Mouse (Mus musculus) cerebellum, postnatal 14 days (tissue): Measurements from ENCODE around the gene Il17re.

Experiments used
- DNase-seq, 2 experiments: peaks; one replicate each; pipeline ENCODE4 v3.0.0; 2021; ENCODE audit warnings: mixed read lengths in 2 of 2

The Il17re gene

GRCm38 (mm10) chr6:113492101-113492864 lies 34.0 kb downstream of the Il17re start:
- no peak for DNase-seq

- DNase-seq = peak; percentile 78 to 86
These were observed 36.0 kb downstream of the Il17re start for GRCm38 (mm10) chr6:113494258-113494788.

- DNase-seq = peak in 1 of 2 experiments; percentile 52
These were observed 36.9 kb downstream of the Il17re start for GRCm38 (mm10) chr6:113495071-113495675.

GRCm38 (mm10) chr6:113499346-113499745 lies 41.1 kb downstream of the Il17re start:
- no peak for DNase-seq

GRCm38 (mm10) chr6:113501388-113502084 lies 43.3 kb downstream of the Il17re start, which contains the start of gene Prrt3:
TSS of gene Prrt3 (minus strand) at chr6:113501931.
- DNase-seq = peak; percentile 85 to 86

GRCm38 (mm10) chr6:113502801-113503200 lies 44.5 kb downstream of the Il17re start:
- DNase-seq = no peak

GRCm38 (mm10) chr6:113505689-113506088 lies 47.4 kb downstream of the Il17re start:
- no peak for DNase-seq

- no peak for DNase-seq
These were observed 48.8 kb downstream of the Il17re start for GRCm38 (mm10) chr6:113507130-113507529.

GRCm38 (mm10) chr6:113508272-113508946 lies 50.1 kb downstream of the Il17re start:
- peak; percentile 43 to 60 for DNase-seq

- peak; percentile 83 to 87 for DNase-seq
These were observed 50.6 kb downstream of the Il17re start for GRCm38 (mm10) chr6:113508947-113509280.

- no peak for DNase-seq
These were observed 55.7 kb downstream of the Il17re start for GRCm38 (mm10) chr6:113513944-113514343.

GRCm38 (mm10) chr6:113514600-113514999 lies 56.3 kb downstream of the Il17re start:
- no peak for DNase-seq

- DNase-seq = no peak
These were observed 59.3 kb downstream of the Il17re start for GRCm38 (mm10) chr6:113517434-113518080.
